Comparison of ENCODE assay signal across 8 mouse cellular contexts in genomic region chr19:47049840-47050239, GRCm38 (mm10). TPM values are rescaled to one million over a fixed set of nuclear protein-coding genes. Genes with fewer than 3 reads are reported as not detected.
DNase-seq lines count a peak whose midpoint lies in the region; ATAC-seq lines count a peak whose summit lies in the region.

No protein-coding gene starts in this region.

- H3K27ac ChIP-seq in kidney, embryonic 15.5 days: peak overlapping the region; percentile 97
- H3K27ac ChIP-seq in heart, embryonic 16.5 days (ENCODE audit: low read length): no peak overlapping the region; the same call in 1 of the 2 replicates
- no peak overlapping the region for H3K27ac ChIP-seq in midbrain, embryonic 11.5 days (ENCODE audit: low read depth, low read length)

- peaks cover 20% of the 10 kb centered on the region for H3K4me1 ChIP-seq in kidney, embryonic 15.5 days
- peaks cover 11% of the 10 kb centered on the region for H3K4me1 ChIP-seq in heart, embryonic 16.5 days (ENCODE audit: control insufficient read depth, insufficient read depth, low read length)
- peaks cover 15% of the 10 kb centered on the region for H3K4me1 ChIP-seq in midbrain, embryonic 11.5 days (ENCODE audit: control insufficient read depth, insufficient read depth, low read length)

- WGBS in kidney, embryonic 15.5 days: 3% methylated on average over 7 of the region's 7 CpGs
- WGBS in heart, embryonic 16.5 days: 7% methylated on average over 7 of the region's 7 CpGs
- 9% methylated on average over 7 of the region's 7 CpGs for WGBS in midbrain, embryonic 11.5 days

- H3K9me3 ChIP-seq in kidney, embryonic 15.5 days (replicated peaks): no peaks in the 10 kb centered on the region
- no peaks in the 10 kb centered on the region for H3K9me3 ChIP-seq in heart, embryonic 16.5 days (replicated peaks; ENCODE audit: control insufficient read depth, low read length)
- no peaks in the 10 kb centered on the region for H3K9me3 ChIP-seq in midbrain, embryonic 11.5 days (ENCODE audit: control insufficient read depth, low read length)

- peaks cover 31% of the 10 kb centered on the region for H3K36me3 ChIP-seq in kidney, embryonic 15.5 days
- peaks cover 14% of the 10 kb centered on the region for H3K36me3 ChIP-seq in heart, embryonic 16.5 days (ENCODE audit: control insufficient read depth, insufficient read depth)
- H3K36me3 ChIP-seq in midbrain, embryonic 11.5 days (ENCODE audit: control insufficient read depth, insufficient read depth, low read length): peaks cover 4% of the 10 kb centered on the region; the same call in 1 of the 2 replicates

- DNase-seq in kidney, adult 9 months: no peak
- peak; percentile 8 for DNase-seq in T-cell, adult 2 months (ENCODE audit: low spot score)
- no peak for DNase-seq in midbrain, embryonic 11.5 days (ENCODE audit: low spot score, missing footprints)
- DNase-seq in layer of hippocampus, postnatal 10 days (ENCODE audit: low spot score in 2 of 2): no peak
- DNase-seq in left cerebral cortex, postnatal 14 days (ENCODE audit: low spot score in 2 of 2): no peak

- peak overlapping the region; percentile 81 for H3K4me2 ChIP-seq in kidney, embryonic 15.5 days
- H3K4me2 ChIP-seq in heart, embryonic 16.5 days (ENCODE audit: low read depth, low read length): peak overlapping the region; percentile 82
- peak overlapping the region; percentile 85 for H3K4me2 ChIP-seq in midbrain, embryonic 11.5 days

- H3K27me3 ChIP-seq in kidney, embryonic 15.5 days: no peaks in the 10 kb centered on the region
- no peaks in the 10 kb centered on the region for H3K27me3 ChIP-seq in heart, embryonic 16.5 days (ENCODE audit: control insufficient read depth, insufficient read depth, low read length)
- no peaks in the 10 kb centered on the region for H3K27me3 ChIP-seq in midbrain, embryonic 11.5 days (ENCODE audit: control insufficient read depth, insufficient read depth, low read length)

- peak overlapping the region; percentile 91 for H3K9ac ChIP-seq in kidney, embryonic 15.5 days
- H3K9ac ChIP-seq in heart, embryonic 16.5 days (ENCODE audit: low read length): peak overlapping the region; percentile 80
- H3K9ac ChIP-seq in midbrain, embryonic 11.5 days (ENCODE audit: low read length): peak overlapping the region; percentile 94

- intact Hi-C loops in left cerebral cortex, postnatal 14 days (cut with DNase I): loop anchor here (2.0 kb wide), 1 partner anchor 17 kb away; the partner anchor contains the start of gene Taf5

- no peak for ATAC-seq in kidney, embryonic 15.5 days (replicated peaks; ENCODE audit: low FRiP score)
- ATAC-seq in heart, embryonic 16.5 days (replicated peaks; ENCODE audit: extremely low read depth, insufficient read depth, low FRiP score): no peak
- ATAC-seq in midbrain, embryonic 11.5 days (ENCODE audit: low FRiP score): peak; percentile 43; the same call in 1 of the 2 replicates
- no peak for ATAC-seq in granulocyte monocyte progenitor cell, adult 5-6 weeks (replicated peaks; ENCODE audit: poor library complexity, severe bottlenecking)

- peak overlapping the region; percentile 87 for H3K4me3 ChIP-seq in kidney, embryonic 15.5 days (replicated peaks)
- H3K4me3 ChIP-seq in heart, embryonic 16.5 days (ENCODE audit: low read length): peak overlapping the region; percentile 80
- H3K4me3 ChIP-seq in midbrain, embryonic 11.5 days (ENCODE audit: low read depth, low read length): peak overlapping the region; percentile 82

RNA-seq across cellular contexts. Expression of gene Pcgf6, which starts 0.9 kb away (rescaled TPM):
- 25.6 and 26.2 TPM in 2 replicates for polyA plus RNA-seq in kidney, embryonic 15.5 days (2015; fragmentation: Nextera tagmentation; extraction: Ambion mirVana)
- 8.0 and 8.2 TPM in 2 replicates for polyA plus RNA-seq in heart, embryonic 16.5 days (2015; fragmentation: Nextera tagmentation; extraction: Ambion mirVana)
- polyA plus RNA-seq in midbrain, embryonic 11.5 days (2014; fragmentation: Nextera tagmentation; extraction: Ambion mirVana): 33.7 and 34.3 TPM in 2 replicates
- total RNA-seq in layer of hippocampus, postnatal 10 days (2021): 10 to 100 TPM; 19.7 to 20.4 TPM
- total RNA-seq in granulocyte monocyte progenitor cell, adult 5-6 weeks (2014; fragmentation: Nextera tagmentation): 21.3 and 24.9 TPM in 2 replicates
- total RNA-seq in granulocyte monocyte progenitor cell, adult 5-6 weeks (2017): 10.0 and 11.3 TPM in 2 replicates
- total RNA-seq in left cerebral cortex, postnatal 14 days (2021): 10 to 100 TPM; 15.6 TPM

RNA-seq across cellular contexts. Expression of gene Taf5, which starts 17.7 kb away (rescaled TPM):
- polyA plus RNA-seq in kidney, embryonic 15.5 days (2015; fragmentation: Nextera tagmentation; extraction: Ambion mirVana): 5.4 and 5.9 TPM in 2 replicates
- polyA plus RNA-seq in heart, embryonic 16.5 days (2015; fragmentation: Nextera tagmentation; extraction: Ambion mirVana): 2.7 and 3.3 TPM in 2 replicates
- polyA plus RNA-seq in midbrain, embryonic 11.5 days (2014; fragmentation: Nextera tagmentation; extraction: Ambion mirVana): 10.9 and 12.1 TPM in 2 replicates
- 1 to 10 TPM; 6.9 to 7.2 TPM for total RNA-seq in layer of hippocampus, postnatal 10 days (2021)
- 6.3 and 9.9 TPM in 2 replicates for total RNA-seq in granulocyte monocyte progenitor cell, adult 5-6 weeks (2014; fragmentation: Nextera tagmentation)
- 25.3 and 27.4 TPM in 2 replicates for total RNA-seq in granulocyte monocyte progenitor cell, adult 5-6 weeks (2017)
- total RNA-seq in left cerebral cortex, postnatal 14 days (2021): 1 to 10 TPM; 5.2 to 5.8 TPM

RNA-seq across cellular contexts. Expression of gene Nt5c2, which starts 34.9 kb away (rescaled TPM):
- polyA plus RNA-seq in kidney, embryonic 15.5 days (2015; fragmentation: Nextera tagmentation; extraction: Ambion mirVana): 79.6 and 81.5 TPM in 2 replicates
- polyA plus RNA-seq in heart, embryonic 16.5 days (2015; fragmentation: Nextera tagmentation; extraction: Ambion mirVana): 136 and 142 TPM in 2 replicates
- polyA plus RNA-seq in midbrain, embryonic 11.5 days (2014; fragmentation: Nextera tagmentation; extraction: Ambion mirVana): 73.5 and 79.6 TPM in 2 replicates
- total RNA-seq in layer of hippocampus, postnatal 10 days (2021): 10 to 100 TPM; 65.6 to 78.1 TPM
- 62.3 and 65.3 TPM in 2 replicates for total RNA-seq in granulocyte monocyte progenitor cell, adult 5-6 weeks (2014; fragmentation: Nextera tagmentation)
- total RNA-seq in granulocyte monocyte progenitor cell, adult 5-6 weeks (2017): 67.6 and 84.5 TPM in 2 replicates
- 10 to 100 TPM; 67.1 to 70.7 TPM for total RNA-seq in left cerebral cortex, postnatal 14 days (2021)

RNA-seq across cellular contexts. Expression of gene Ina, which starts 35.3 kb away (rescaled TPM):
- polyA plus RNA-seq in kidney, embryonic 15.5 days (2015; fragmentation: Nextera tagmentation; extraction: Ambion mirVana): 1.8 and 4.4 TPM in 2 replicates
- polyA plus RNA-seq in heart, embryonic 16.5 days (2015; fragmentation: Nextera tagmentation; extraction: Ambion mirVana): 0.37 and 0.41 TPM in 2 replicates
- polyA plus RNA-seq in midbrain, embryonic 11.5 days (2014; fragmentation: Nextera tagmentation; extraction: Ambion mirVana): 179 and 186 TPM in 2 replicates
- 100 to 1,000 TPM; 197 to 202 TPM for total RNA-seq in layer of hippocampus, postnatal 10 days (2021)
- not detected in 2 replicates for total RNA-seq in granulocyte monocyte progenitor cell, adult 5-6 weeks (2014; fragmentation: Nextera tagmentation)
- not detected in 2 replicates for total RNA-seq in granulocyte monocyte progenitor cell, adult 5-6 weeks (2017)
- total RNA-seq in left cerebral cortex, postnatal 14 days (2021): 100 to 1,000 TPM; 177 to 184 TPM

RNA-seq across cellular contexts. Expression of gene Usmg5, which starts 40.6 kb away (rescaled TPM):
- polyA plus RNA-seq in kidney, embryonic 15.5 days (2015; fragmentation: Nextera tagmentation; extraction: Ambion mirVana): 1,312 and 1,558 TPM in 2 replicates
- polyA plus RNA-seq in heart, embryonic 16.5 days (2015; fragmentation: Nextera tagmentation; extraction: Ambion mirVana): 2,224 and 2,366 TPM in 2 replicates
- polyA plus RNA-seq in midbrain, embryonic 11.5 days (2014; fragmentation: Nextera tagmentation; extraction: Ambion mirVana): 1,071 and 1,179 TPM in 2 replicates
- 100 to 1,000 TPM; 805 to 828 TPM for total RNA-seq in layer of hippocampus, postnatal 10 days (2021)
- total RNA-seq in granulocyte monocyte progenitor cell, adult 5-6 weeks (2014; fragmentation: Nextera tagmentation): 747 and 798 TPM in 2 replicates
- total RNA-seq in granulocyte monocyte progenitor cell, adult 5-6 weeks (2017): 493 and 868 TPM in 2 replicates
- 100 to 1,000 TPM; 844 to 869 TPM for total RNA-seq in left cerebral cortex, postnatal 14 days (2021)
